Mouse (Mus musculus) testis, adult 2 months (tissue): ENCODE results near the gene Rptor.

Experiments
- CTCF ChIP-seq: fragments of 200-500 bp; IDR thresholded peaks from 2 replicates; pipeline ENCODE4 v1.5.1; 2012; ENCODE audit warnings: low read depth, mild to moderate bottlenecking, inconsistent platforms, low read length, moderate library complexity; ENCODE audit not compliant: control insufficient read depth, insufficient read depth, insufficient replicate concordance
- POLR2A ChIP-seq: fragments of 200-500 bp; IDR thresholded peaks from 2 replicates; pipeline ENCODE4 v1.6.1; 2012; ENCODE audit warnings: low read depth, mild to moderate bottlenecking, inconsistent platforms, low read length, moderate library complexity; ENCODE audit not compliant: control insufficient read depth

- TF ChIP-seq CTCF (0 out of 2 replicates have a peak, but pooled peaks have one; percentile 2), POLR2A (peak; percentile 48; the same call in 1 of the 2 replicates)
Measured at GRCm38 (mm10) chr11:119913291-119913934, 310.7 kb downstream of the Rptor start, which contains the start of gene Chmp6.
